Mouse (Mus musculus) liver, embryonic 14 days (tissue): ENCODE data around the gene Dctn1. TPM values are rescaled to one million over a fixed set of nuclear protein-coding genes. Genes with fewer than 3 reads are reported as not detected.

ENCODE experiments used
- polyA plus RNA-seq: library from polyadenylated mRNA; depleted of rRNA; stranded (reverse); fragments of >200 nt; gene quantifications from 2 replicates; pipeline ENCODE4 v1.2.3, GENCODE M21; 2012; rRNA removed

Gene Dctn1
- 20.0 and 20.7 TPM in 2 replicates for polyA plus RNA-seq

DNA sequence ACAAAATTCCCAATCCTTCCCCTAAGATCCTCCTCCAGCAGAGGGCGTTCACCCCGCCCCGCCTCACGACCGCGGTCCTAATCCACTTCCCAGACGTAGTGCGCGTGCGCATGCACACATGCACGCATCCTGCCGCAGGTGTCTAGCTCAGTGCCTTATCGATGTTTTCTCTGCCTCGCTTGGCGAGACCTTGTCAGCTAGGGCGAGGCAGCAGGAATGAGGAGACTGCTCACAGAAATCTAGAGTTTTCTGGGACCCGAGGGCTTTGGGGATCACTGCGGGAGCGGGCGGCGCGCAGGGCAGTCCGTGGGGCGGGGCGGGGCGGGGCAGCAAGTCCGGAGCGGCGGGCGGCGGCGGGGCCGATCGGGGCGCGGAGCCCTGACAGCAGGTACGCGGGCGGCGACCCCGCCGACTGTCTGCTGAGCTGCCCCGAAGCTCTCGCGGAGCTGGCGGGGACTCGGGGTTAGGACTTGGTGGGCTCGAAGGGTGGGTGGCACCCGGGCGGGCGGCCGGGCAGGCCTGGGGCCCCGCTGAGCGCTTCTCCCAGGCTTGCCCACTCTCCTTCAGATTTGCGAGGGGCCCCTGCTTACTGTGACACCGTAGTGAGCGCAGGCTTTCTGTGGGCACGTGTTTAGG, at the start of gene Dctn1:
TSS of gene Dctn1 (plus strand) at position 314 of the 636 bp plus-strand sequence.

DNA sequence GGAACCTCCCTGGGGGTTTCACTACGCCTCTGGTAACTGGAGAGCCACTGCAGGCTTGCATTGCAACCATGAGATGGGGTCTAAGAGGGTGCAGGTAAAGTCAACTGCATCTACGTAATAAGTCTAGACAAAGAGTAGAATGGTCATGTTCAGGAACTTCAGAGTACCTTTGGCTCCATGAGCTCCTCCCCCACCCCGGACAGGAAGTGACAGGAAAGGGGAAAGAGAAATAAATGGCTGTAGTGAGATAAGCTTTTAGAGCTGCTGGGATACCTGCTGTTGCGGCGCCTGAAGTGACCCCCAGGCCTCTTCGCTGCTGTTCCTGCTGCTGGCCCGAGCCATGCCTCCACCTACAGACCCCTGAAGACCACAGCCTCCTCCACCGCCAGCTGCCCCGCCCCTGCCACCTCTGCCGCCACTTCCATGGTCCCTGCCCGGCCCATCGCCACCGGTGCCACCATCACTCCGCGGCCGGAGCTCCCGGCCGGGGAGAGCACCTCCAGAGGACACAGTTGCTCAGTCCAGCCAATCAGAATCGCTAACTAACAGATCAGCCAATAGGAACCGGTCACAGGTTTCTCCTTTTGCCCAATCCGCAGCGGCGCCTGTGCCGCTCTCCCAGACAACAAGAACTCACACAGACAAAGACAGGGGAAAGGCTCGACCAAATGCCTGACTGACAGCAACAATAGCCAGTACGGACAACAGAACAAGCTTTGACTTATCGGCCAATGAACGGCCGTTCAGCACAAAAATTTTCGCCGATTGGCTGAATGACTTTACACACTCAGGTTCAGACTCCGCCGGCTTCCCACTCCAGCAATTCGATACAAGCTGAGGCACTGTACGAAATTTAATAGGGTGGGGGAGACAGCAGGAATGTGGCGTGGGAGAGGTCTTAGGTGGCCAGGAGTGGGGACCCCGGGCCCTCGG, 44.5 kb upstream of the Dctn1 start, which contains the start of gene Wbp1:
TSS of gene Wbp1 (minus strand) at position 630 of the 933 bp plus-strand sequence.

DNA sequence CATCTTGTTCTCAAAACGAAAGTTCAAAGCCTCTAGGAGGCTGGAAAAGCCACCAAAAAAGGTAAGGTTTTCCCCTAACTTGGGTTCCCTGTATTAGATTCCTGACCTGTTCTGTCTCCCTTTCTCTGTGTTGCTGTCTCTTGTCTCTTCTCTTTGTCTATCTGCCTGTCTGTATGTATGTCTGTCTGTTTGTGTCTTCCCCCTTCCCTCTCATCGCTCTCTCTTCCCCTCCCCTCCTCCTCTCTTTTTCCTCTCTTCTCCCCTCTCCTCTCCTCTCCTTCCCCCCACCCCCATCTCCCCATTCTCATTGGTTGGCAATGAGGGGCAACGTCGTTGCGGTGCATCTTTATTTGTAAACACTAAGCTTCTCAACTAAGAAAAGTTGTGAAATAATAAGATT, 40.4 kb upstream of the Dctn1 start, which contains the start of gene Ino80b:
TSS of gene Ino80b (minus strand) at position 101 of the 400 bp plus-strand sequence.

DNA sequence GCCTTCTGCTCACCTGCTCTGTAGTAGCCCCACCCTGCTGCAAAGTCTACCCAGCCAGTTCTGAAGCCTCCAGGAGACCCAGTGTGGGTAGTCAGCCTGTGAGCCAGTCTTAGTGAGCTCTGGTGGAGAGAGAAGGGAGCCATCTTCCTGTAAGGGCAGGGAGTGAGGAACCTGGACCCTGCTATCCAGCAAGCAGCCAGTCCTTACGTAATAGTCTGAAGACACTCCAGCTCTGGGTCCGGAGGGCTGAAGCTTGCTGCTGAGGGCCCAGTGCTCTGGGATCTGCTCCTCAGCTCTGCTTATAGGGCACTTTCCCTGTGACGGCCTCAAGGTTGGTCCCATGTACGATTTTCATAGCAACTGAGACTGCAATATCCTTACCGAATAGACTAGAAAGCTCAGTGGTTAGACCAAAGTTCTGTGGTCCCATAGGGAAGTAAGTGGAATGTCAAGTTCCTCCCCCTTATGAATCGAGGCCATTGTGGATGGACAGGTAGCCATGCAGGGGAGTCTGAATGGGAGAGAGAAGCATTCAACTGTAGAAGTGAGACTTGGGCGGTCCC, 30.7 kb upstream of the Dctn1 start, which contains the start of gene Rtkn:
TSS of gene Rtkn (plus strand) at position 513 of the 563 bp plus-strand sequence.

DNA sequence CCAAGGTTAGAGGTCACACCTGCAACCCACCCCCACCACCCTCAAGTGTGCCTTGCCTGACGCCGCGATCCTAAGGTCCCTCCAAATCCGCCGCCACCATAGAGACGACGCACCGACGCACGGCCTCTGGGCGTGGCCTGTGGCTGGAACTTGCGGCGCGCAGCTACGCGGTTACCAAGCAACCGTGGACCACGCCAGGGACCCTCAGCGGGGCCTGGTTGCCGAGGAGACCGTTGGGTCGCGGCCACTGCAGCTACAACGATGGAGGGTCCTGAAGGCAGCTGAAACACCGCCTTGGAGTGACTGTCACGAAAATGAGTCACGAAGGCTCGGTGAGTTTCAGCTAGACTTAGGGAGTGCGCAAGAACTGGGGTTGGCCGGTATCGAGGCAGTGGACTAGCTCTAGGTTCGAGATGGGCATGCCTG, 9.4 kb upstream of the Dctn1 start, which contains the start of the genes Wdr54 and 1700003E16Rik:
TSS of gene Wdr54 (minus strand) at position 139 of the 426 bp plus-strand sequence.
TSS of gene 1700003E16Rik (plus strand) at position 146 of the 426 bp plus-strand sequence.

DNA sequence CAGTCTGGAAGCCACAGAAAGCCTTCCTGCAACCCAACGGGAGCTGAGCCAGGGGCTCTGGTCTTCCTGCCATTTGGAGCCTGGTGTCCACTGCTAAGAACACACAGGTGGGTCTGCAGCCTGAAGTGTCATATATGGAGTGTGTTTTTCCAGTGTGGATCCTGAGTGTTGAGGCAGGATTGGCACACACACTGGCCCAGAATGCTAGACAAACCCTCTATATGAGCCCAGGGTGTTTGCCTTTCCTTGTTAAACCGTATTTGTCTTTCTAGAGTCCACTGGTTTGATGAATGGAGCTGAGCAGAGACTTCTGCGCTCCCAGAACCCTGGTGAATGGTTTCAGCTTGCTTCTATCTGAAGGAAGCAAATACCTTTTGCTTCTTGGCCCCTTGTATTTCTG, 54.1 kb downstream of the Dctn1 start, which contains the start of gene Slc4a5:
TSS of gene Slc4a5 (plus strand) at position 15 of the 400 bp plus-strand sequence.

Other genes with a start within 250 kb of the Dctn1 start
- 0.02 and 0.05 TPM in 2 replicates for gene Sema4f, start 226.2 kb upstream of the Dctn1 start, polyA plus RNA-seq
- 7.5 and 8.6 TPM in 2 replicates for gene M1ap, start 219.0 kb upstream of the Dctn1 start, polyA plus RNA-seq
- 13.6 and 15.5 TPM in 2 replicates for gene Dok1, start 132.4 kb upstream of the Dctn1 start, polyA plus RNA-seq
- 1.2 and 1.5 TPM in 2 replicates for gene Loxl3, start 131.7 kb upstream of the Dctn1 start, polyA plus RNA-seq
- 147 and 167 TPM in 2 replicates for gene Aup1, start 111.4 kb upstream of the Dctn1 start, polyA plus RNA-seq
- gene Htra2, start 110.6 kb upstream of the Dctn1 start, polyA plus RNA-seq, result 71.6 and 81.9 TPM in 2 replicates
- 6.2 and 8.0 TPM in 2 replicates for gene Dqx1, start 108.1 kb upstream of the Dctn1 start, polyA plus RNA-seq
- gene Tlx2, start 95.6 kb upstream of the Dctn1 start, polyA plus RNA-seq, result not detected in 2 replicates
- gene Pcgf1, start 88.1 kb upstream of the Dctn1 start, polyA plus RNA-seq, result 18.8 and 20.7 TPM in 2 replicates
- 0.18 and 0.19 TPM in 2 replicates for gene Lbx2, start 79.6 kb upstream of the Dctn1 start, polyA plus RNA-seq
- 1.0 and 1.1 TPM in 2 replicates for gene Ccdc142, start 64.3 kb upstream of the Dctn1 start, polyA plus RNA-seq
- gene Gm42688, start 64.3 kb upstream of the Dctn1 start, polyA plus RNA-seq, result 2.1 TPM in 2 replicates
- 55.1 and 55.3 TPM in 2 replicates for gene Mrpl53, start 56.9 kb upstream of the Dctn1 start, polyA plus RNA-seq
- 32.2 and 34.8 TPM in 2 replicates for gene Mogs, start 50.4 kb upstream of the Dctn1 start, polyA plus RNA-seq
- gene Wbp1, start 44.4 kb upstream of the Dctn1 start, polyA plus RNA-seq, result 23.2 and 27.5 TPM in 2 replicates
- 11.3 and 11.9 TPM in 2 replicates for gene Ino80b, start 40.5 kb upstream of the Dctn1 start, polyA plus RNA-seq
- 9.4 and 10.2 TPM in 2 replicates for gene Rtkn, start 30.5 kb upstream of the Dctn1 start, polyA plus RNA-seq
- 0.29 and 0.36 TPM in 2 replicates for gene Wdr54, start 9.5 kb upstream of the Dctn1 start, polyA plus RNA-seq
- 0.01 and 0.02 TPM in 2 replicates for gene 1700003E16Rik, start 9.5 kb upstream of the Dctn1 start, polyA plus RNA-seq
- gene Slc4a5, start 53.9 kb downstream of the Dctn1 start, polyA plus RNA-seq, result 1.2 and 1.3 TPM in 2 replicates
- gene Mthfd2, start 160.0 kb downstream of the Dctn1 start, polyA plus RNA-seq, result 47.3 and 52.6 TPM in 2 replicates
- gene Mob1a, start 160.1 kb downstream of the Dctn1 start, polyA plus RNA-seq, result 25.8 and 32.2 TPM in 2 replicates
- 87.6 and 91.5 TPM in 2 replicates for gene Bola3, start 183.2 kb downstream of the Dctn1 start, polyA plus RNA-seq